Mouse (Mus musculus): ENCODE results near the gene Ism1.

DNA sequence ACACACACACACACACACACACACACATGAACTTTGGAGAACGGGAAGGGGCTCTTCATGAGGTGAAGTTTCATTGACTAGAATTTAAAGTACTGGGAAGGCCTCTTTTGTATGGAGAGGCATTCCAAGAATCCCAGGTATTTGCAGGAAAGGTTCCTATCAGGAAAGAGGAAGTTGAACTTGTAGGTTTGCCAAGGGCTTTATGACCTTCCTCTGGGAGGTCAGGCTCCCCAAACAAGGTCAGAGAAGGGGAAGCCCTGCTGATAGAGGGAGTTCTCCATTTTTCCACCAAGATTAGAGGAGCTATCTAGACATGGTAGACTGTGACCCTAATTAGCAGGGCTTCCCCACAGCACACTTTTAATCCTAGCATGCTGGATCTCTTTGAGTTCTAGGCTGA, 39.8 kb downstream of the Ism1 start:
- no peak for TF ChIP-seq CTCF (IDR thresholded peaks at IDR 0.05; ENCODE audit: low read depth)
- no peak for TF ChIP-seq EP300 (IDR thresholded peaks at IDR 0.05; ENCODE audit: low read depth)
